Mouse (Mus musculus) E14TG2a.4 (cell line): ENCODE measurements around the gene B3galnt1.

ENCODE experiments used
- CTCF ChIP-seq: conservative IDR thresholded peaks from 2 replicates; pipeline ENCODE4 v1.5.1; 2014; ENCODE audit warnings: low read length
- NANOG ChIP-seq: IDR thresholded peaks from 2 replicates; pipeline ENCODE4 v1.6.1; 2014; ENCODE audit warnings: borderline replicate concordance, low read length, mixed read lengths
- POU5F1 ChIP-seq: IDR thresholded peaks from 2 replicates; pipeline ENCODE4 v1.6.1; 2014; ENCODE audit warnings: low read length, borderline replicate concordance

DNA sequence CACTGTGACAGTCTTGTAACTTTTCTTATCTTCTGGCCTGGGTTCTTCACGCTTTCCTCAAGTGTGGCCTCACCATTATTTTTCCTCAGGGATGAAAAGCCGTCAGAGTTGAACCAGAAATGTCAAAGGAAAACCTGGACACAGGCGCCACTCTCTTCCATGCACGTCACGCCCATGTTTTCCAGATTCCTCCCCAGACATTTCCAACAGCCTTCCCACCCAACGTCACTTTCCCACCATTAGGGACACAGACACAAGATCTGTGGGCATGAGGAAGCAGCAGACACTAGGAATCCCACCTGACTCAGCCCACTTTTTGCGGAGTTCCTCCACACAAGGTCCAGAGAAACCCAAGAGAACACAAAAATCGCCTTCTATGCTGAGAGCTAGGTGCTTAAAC lies 5.3 kb downstream of the B3galnt1 start:
- TF ChIP-seq CTCF (no peak), POU5F1 (no peak), NANOG (no peak)
